Mouse (Mus musculus): ENCODE data around the gene Gm3435. TPM values are rescaled to one million over a fixed set of nuclear protein-coding genes. Genes with fewer than 3 reads are reported as not detected.
A peak's percentile ranks its signal among the peaks of the same experiment; 100 is the strongest.

The Gm3435 gene
- polyA plus RNA-seq, 1 experiment from 2014 or later = 8.0 TPM

- no peak overlapping the region for H3K27ac ChIP-seq (ENCODE audit: low read length)
- no peak for ATAC-seq
- H3K4me3 ChIP-seq (ENCODE audit: low read length) = no peak overlapping the region
- H3K9ac ChIP-seq (ENCODE audit: low read depth, low read length) = no peak overlapping the region
- no peaks in the 10 kb centered on the region for H3K27me3 ChIP-seq (replicated peaks; ENCODE audit: control insufficient read depth, insufficient read depth, low read length)
- H3K4me1 ChIP-seq (ENCODE audit: control insufficient read depth, insufficient read depth, low read length) = no peaks in the 10 kb centered on the region
- 0 out of 2 replicates have a peak, but pooled peaks cover 4% of the 10 kb centered on the region for H3K36me3 ChIP-seq (ENCODE audit: control insufficient read depth, insufficient read depth, low read length)
- no peak overlapping the region for H3K4me2 ChIP-seq (ENCODE audit: low read depth, low read length)
- WGBS = 95% methylated on average over 14 of the region's 14 CpGs
- H3K9me3 ChIP-seq (ENCODE audit: control insufficient read depth, low read length) = no peaks in the 10 kb centered on the region
Measured at GRCm38 (mm10) chr17:15059646-15060045, 49.7 kb downstream of the Gm3435 start.

- no peak overlapping the region for H3K9ac ChIP-seq (ENCODE audit: low read depth, low read length)
- H3K27me3 ChIP-seq (replicated peaks; ENCODE audit: control insufficient read depth, insufficient read depth, low read length) = no peaks in the 10 kb centered on the region
- no peak overlapping the region for H3K4me3 ChIP-seq (ENCODE audit: low read length)
- H3K27ac ChIP-seq (ENCODE audit: low read length) = no peak overlapping the region
- 91% methylated on average over 6 of the region's 6 CpGs for WGBS
- 0 out of 2 replicates have a peak, but pooled peaks cover 4% of the 10 kb centered on the region for H3K36me3 ChIP-seq (ENCODE audit: control insufficient read depth, insufficient read depth, low read length)
- H3K4me1 ChIP-seq (ENCODE audit: control insufficient read depth, insufficient read depth, low read length) = no peaks in the 10 kb centered on the region
- no peaks in the 10 kb centered on the region for H3K9me3 ChIP-seq (ENCODE audit: control insufficient read depth, low read length)
- no peak overlapping the region for H3K4me2 ChIP-seq (ENCODE audit: low read depth, low read length)
- ATAC-seq = no peak
Measured at GRCm38 (mm10) chr17:15060356-15060755, 50.4 kb downstream of the Gm3435 start.

GRCm38 (mm10) chr17:15065391-15066024, 55.5 kb downstream of the Gm3435 start:
- Histone ChIP-seq H3K4me3 (ENCODE audit: low read length) (no peak overlapping the region), H3K36me3 (ENCODE audit: control insufficient read depth, insufficient read depth, low read length) (no peaks in the 10 kb centered on the region), H3K4me2 (ENCODE audit: low read depth, low read length) (peak overlapping the region; percentile 27; the same call in 1 of the 2 replicates), H3K4me1 (ENCODE audit: control insufficient read depth, insufficient read depth, low read length) (peaks cover 19% of the 10 kb centered on the region), H3K9me3 (ENCODE audit: control insufficient read depth, low read length) (no peaks in the 10 kb centered on the region), H3K9ac (ENCODE audit: low read depth, low read length) (no peak overlapping the region), H3K27ac (ENCODE audit: low read length) (no peak overlapping the region), H3K27me3 (replicated peaks; ENCODE audit: control insufficient read depth, insufficient read depth, low read length) (no peaks in the 10 kb centered on the region)
- 42% methylated on average over 13 of the region's 13 CpGs for WGBS
- ATAC-seq = peak; percentile 57

GRCm38 (mm10) chr17:15066066-15066465, 56.1 kb downstream of the Gm3435 start:
- Histone ChIP-seq H3K4me1 (ENCODE audit: control insufficient read depth, insufficient read depth, low read length) (peaks cover 19% of the 10 kb centered on the region), H3K9ac (ENCODE audit: low read depth, low read length) (no peak overlapping the region), H3K4me2 (ENCODE audit: low read depth, low read length) (0 out of 2 replicates have a peak overlapping the region, but pooled peaks have one; percentile 27), H3K36me3 (ENCODE audit: control insufficient read depth, insufficient read depth, low read length) (no peaks in the 10 kb centered on the region), H3K9me3 (ENCODE audit: control insufficient read depth, low read length) (no peaks in the 10 kb centered on the region), H3K4me3 (ENCODE audit: low read length) (no peak overlapping the region), H3K27me3 (replicated peaks; ENCODE audit: control insufficient read depth, insufficient read depth, low read length) (no peaks in the 10 kb centered on the region), H3K27ac (ENCODE audit: low read length) (no peak overlapping the region)
- ATAC-seq = peak; percentile 21; the same call in 1 of the 2 replicates
- WGBS = 52% methylated on average over 6 of the region's 6 CpGs

- H3K4me2 ChIP-seq (ENCODE audit: low read depth, low read length) = no peak overlapping the region
- H3K36me3 ChIP-seq (ENCODE audit: control insufficient read depth, insufficient read depth, low read length) = no peaks in the 10 kb centered on the region
- 71% methylated on average over 1 of the region's 1 CpGs for WGBS
- H3K9me3 ChIP-seq (ENCODE audit: control insufficient read depth, low read length) = no peaks in the 10 kb centered on the region
- H3K27ac ChIP-seq (ENCODE audit: low read length) = no peak overlapping the region
- no peak overlapping the region for H3K9ac ChIP-seq (ENCODE audit: low read depth, low read length)
- peaks cover 19% of the 10 kb centered on the region for H3K4me1 ChIP-seq (ENCODE audit: control insufficient read depth, insufficient read depth, low read length)
- H3K4me3 ChIP-seq (ENCODE audit: low read length) = no peak overlapping the region
- no peaks in the 10 kb centered on the region for H3K27me3 ChIP-seq (replicated peaks; ENCODE audit: control insufficient read depth, insufficient read depth, low read length)
- no peak for ATAC-seq
Measured at GRCm38 (mm10) chr17:15066911-15067310, 56.9 kb downstream of the Gm3435 start.

GRCm38 (mm10) chr17:15068040-15068792, 58.2 kb downstream of the Gm3435 start:
- H3K4me3 ChIP-seq (ENCODE audit: low read length) = no peak overlapping the region
- 68% methylated on average over 8 of the region's 8 CpGs for WGBS
- ATAC-seq = peak; percentile 71
- H3K9me3 ChIP-seq (ENCODE audit: control insufficient read depth, low read length) = no peaks in the 10 kb centered on the region
- H3K4me2 ChIP-seq (ENCODE audit: low read depth, low read length) = no peak overlapping the region
- H3K4me1 ChIP-seq (ENCODE audit: control insufficient read depth, insufficient read depth, low read length) = peaks cover 19% of the 10 kb centered on the region
- H3K27me3 ChIP-seq (replicated peaks; ENCODE audit: control insufficient read depth, insufficient read depth, low read length) = no peaks in the 10 kb centered on the region
- H3K27ac ChIP-seq (ENCODE audit: low read length) = no peak overlapping the region
- no peak overlapping the region for H3K9ac ChIP-seq (ENCODE audit: low read depth, low read length)
- H3K36me3 ChIP-seq (ENCODE audit: control insufficient read depth, insufficient read depth, low read length) = no peaks in the 10 kb centered on the region

- H3K27ac ChIP-seq (ENCODE audit: low read length) = peak overlapping the region; percentile 48; the same call in 1 of the 2 replicates
- no peak overlapping the region for H3K4me3 ChIP-seq (ENCODE audit: low read length)
- no peaks in the 10 kb centered on the region for H3K27me3 ChIP-seq (replicated peaks; ENCODE audit: control insufficient read depth, insufficient read depth, low read length)
- peaks cover 19% of the 10 kb centered on the region for H3K4me1 ChIP-seq (ENCODE audit: control insufficient read depth, insufficient read depth, low read length)
- no peak for ATAC-seq
- WGBS = 38% methylated on average over 2 of the region's 2 CpGs
- H3K9me3 ChIP-seq (ENCODE audit: control insufficient read depth, low read length) = no peaks in the 10 kb centered on the region
- no peak overlapping the region for H3K4me2 ChIP-seq (ENCODE audit: low read depth, low read length)
- H3K9ac ChIP-seq (ENCODE audit: low read depth, low read length) = no peak overlapping the region
- no peaks in the 10 kb centered on the region for H3K36me3 ChIP-seq (ENCODE audit: control insufficient read depth, insufficient read depth, low read length)
Measured at GRCm38 (mm10) chr17:15069124-15069523, 59.1 kb downstream of the Gm3435 start.

Other genes starting within 250 kb of the Gm3435 start
- 3.9 and 5.0 TPM in 2 replicates for gene Wdr27, start 67.0 kb upstream of the Gm3435 start, polyA plus RNA-seq (2015; fragmentation: Nextera tagmentation; extraction: Ambion mirVana)
- 37.6 and 39.9 TPM in 2 replicates for gene 1600012H06Rik, start 67.0 kb upstream of the Gm3435 start, polyA plus RNA-seq (2015; fragmentation: Nextera tagmentation; extraction: Ambion mirVana)
- gene Phf10, start 48.9 kb upstream of the Gm3435 start, polyA plus RNA-seq (2015; fragmentation: Nextera tagmentation; extraction: Ambion mirVana) = 27.5 and 33.4 TPM in 2 replicates
- gene 9030025P20Rik, start 31.7 kb upstream of the Gm3435 start, polyA plus RNA-seq (2015; fragmentation: Nextera tagmentation; extraction: Ambion mirVana) = 8.2 TPM in 2 replicates
- 1.2 and 1.7 TPM in 2 replicates for gene Gm3417, start 31.4 kb upstream of the Gm3435 start, polyA plus RNA-seq (2015; fragmentation: Nextera tagmentation; extraction: Ambion mirVana)
- 50.0 and 58.1 TPM in 2 replicates for gene Ermard, start 31.0 kb downstream of the Gm3435 start, polyA plus RNA-seq (2015; fragmentation: Nextera tagmentation; extraction: Ambion mirVana)
- gene Tcte3, start 31.3 kb downstream of the Gm3435 start, polyA plus RNA-seq (2015; fragmentation: Nextera tagmentation; extraction: Ambion mirVana) = 1.4 TPM in 1 of 2 replicates, not detected in the other
- 3.3 and 4.1 TPM in 2 replicates for gene Gm3448, start 31.4 kb downstream of the Gm3435 start, polyA plus RNA-seq (2015; fragmentation: Nextera tagmentation; extraction: Ambion mirVana)